20 mouse cellular contexts compared by ENCODE assay signal in genomic region chr5:57779951-57780350, GRCm38 (mm10).
DNase-seq lines count a peak whose midpoint lies in the region; ATAC-seq lines count a peak whose summit lies in the region.
"Had no signal": no experiment of that assay in that cellular context is flagged by ENCODE, and none has a peak within 500 bp of the region (broad histone marks: within the 10 kb centered on the region; RNA-seq: fewer than 3 reads in every experiment).

No protein-coding gene starts in this region.

- no peak overlapping the region for H3K9ac ChIP-seq in liver, embryonic 12.5 days
- H3K9ac ChIP-seq in midbrain, embryonic 11.5 days (ENCODE audit: low read length), result no peak overlapping the region
- no peak overlapping the region for H3K9ac ChIP-seq in midbrain, embryonic 14.5 days (replicated peaks; ENCODE audit: low read length)
- H3K9ac ChIP-seq: embryonic facial prominence, embryonic 12.5 days; forebrain, embryonic 13.5 days; forebrain, embryonic 15.5 days; forebrain, postnatal 0 days had no signal

- H3K36me3 ChIP-seq in liver, embryonic 12.5 days, result no peaks in the 10 kb centered on the region
- no peaks in the 10 kb centered on the region for H3K36me3 ChIP-seq in midbrain, embryonic 11.5 days (ENCODE audit: control insufficient read depth, insufficient read depth, low read length)
- H3K36me3 ChIP-seq in midbrain, embryonic 14.5 days (ENCODE audit: control insufficient read depth, insufficient read depth, low read length), result no peaks in the 10 kb centered on the region
- H3K36me3 ChIP-seq: embryonic facial prominence, embryonic 10.5 days; embryonic facial prominence, embryonic 12.5 days; forebrain, embryonic 15.5 days had no signal

- no peaks in the 10 kb centered on the region for H3K9me3 ChIP-seq in liver, embryonic 12.5 days (replicated peaks)
- H3K9me3 ChIP-seq in midbrain, embryonic 11.5 days (ENCODE audit: control insufficient read depth, low read length), result no peaks in the 10 kb centered on the region
- H3K9me3 ChIP-seq in midbrain, embryonic 14.5 days (ENCODE audit: control insufficient read depth, low read length), result no peaks in the 10 kb centered on the region
- H3K9me3 ChIP-seq: embryonic facial prominence, embryonic 10.5 days; embryonic facial prominence, embryonic 12.5 days; forebrain, embryonic 13.5 days; forebrain, embryonic 15.5 days had no signal

- 0 out of 2 replicates have a peak overlapping the region, but pooled peaks have one; percentile 45 for H3K27ac ChIP-seq in liver, embryonic 12.5 days
- H3K27ac ChIP-seq in midbrain, embryonic 11.5 days (ENCODE audit: low read depth, low read length), result no peak overlapping the region
- H3K27ac ChIP-seq in midbrain, embryonic 14.5 days (replicated peaks; ENCODE audit: low read depth, low read length), result no peak overlapping the region
- H3K27ac ChIP-seq: embryonic facial prominence, embryonic 10.5 days; embryonic facial prominence, embryonic 12.5 days; forebrain, embryonic 13.5 days; forebrain, embryonic 15.5 days had no signal

- no peaks in the 10 kb centered on the region for H3K27me3 ChIP-seq in liver, embryonic 12.5 days (replicated peaks)
- H3K27me3 ChIP-seq in midbrain, embryonic 11.5 days (ENCODE audit: control insufficient read depth, insufficient read depth, low read length), result no peaks in the 10 kb centered on the region
- no peaks in the 10 kb centered on the region for H3K27me3 ChIP-seq in midbrain, embryonic 14.5 days (ENCODE audit: control insufficient read depth, insufficient read depth, low read length)
- H3K27me3 ChIP-seq: embryonic facial prominence, embryonic 12.5 days; forebrain, embryonic 13.5 days; forebrain, embryonic 15.5 days; Patski had no signal

- ATAC-seq in liver, embryonic 12.5 days, result no peak
- ATAC-seq in midbrain, embryonic 11.5 days (ENCODE audit: low FRiP score), result no peak
- no peak for ATAC-seq in midbrain, embryonic 14.5 days (ENCODE audit: low FRiP score, low TSS enrichment)
- ATAC-seq: activated CD4-positive, CD25-positive, alpha-beta regulatory T cell, adult 4 months; forebrain, embryonic 13.5 days; forebrain, embryonic 15.5 days; forebrain, postnatal 0 days; Patski had no signal

- H3K4me3 ChIP-seq in liver, embryonic 12.5 days, result no peak overlapping the region
- no peak overlapping the region for H3K4me3 ChIP-seq in midbrain, embryonic 11.5 days (ENCODE audit: low read depth, low read length)
- H3K4me3 ChIP-seq in midbrain, embryonic 14.5 days (replicated peaks; ENCODE audit: low read depth, low read length), result no peak overlapping the region
- H3K4me3 ChIP-seq: embryonic facial prominence, embryonic 10.5 days; embryonic facial prominence, embryonic 12.5 days; forebrain, embryonic 13.5 days; forebrain, embryonic 15.5 days had no signal

- peaks cover 34% of the 10 kb centered on the region for H3K4me1 ChIP-seq in liver, embryonic 12.5 days
- H3K4me1 ChIP-seq in midbrain, embryonic 11.5 days (ENCODE audit: control insufficient read depth, insufficient read depth, low read length), result no peaks in the 10 kb centered on the region
- H3K4me1 ChIP-seq in midbrain, embryonic 14.5 days (ENCODE audit: control insufficient read depth, insufficient read depth, low read length), result 0 out of 2 replicates have a peak, but pooled peaks cover 5% of the 10 kb centered on the region
- H3K4me1 ChIP-seq: embryonic facial prominence, embryonic 10.5 days; embryonic facial prominence, embryonic 12.5 days; forebrain, embryonic 15.5 days had no signal

- H3K4me2 ChIP-seq in liver, embryonic 12.5 days, result no peak overlapping the region
- no peak overlapping the region for H3K4me2 ChIP-seq in midbrain, embryonic 11.5 days
- no peak overlapping the region for H3K4me2 ChIP-seq in midbrain, embryonic 14.5 days (ENCODE audit: low read length)
- H3K4me2 ChIP-seq: embryonic facial prominence, embryonic 12.5 days; forebrain, embryonic 13.5 days; forebrain, embryonic 15.5 days had no signal

- no peak for DNase-seq in liver
- DNase-seq in midbrain, embryonic 11.5 days (ENCODE audit: low spot score, missing footprints), result peak; percentile 77
- DNase-seq in midbrain, embryonic 14.5 days, result no peak
- DNase-seq in layer of hippocampus, adult 8-10 months (ENCODE audit: low spot score in 2 of 2), result no peak
- DNase-seq: adrenal gland, adult 8-10 months; adrenal gland, postnatal 14 days; adrenal gland, postnatal 36 days; cerebellum, adult 11-12 months; cerebellum, adult 2 months; cerebellum, adult 9-10 months; cerebellum, postnatal 10 days; cerebellum, postnatal 25 days; forebrain, postnatal 0 days had no signal
